Mouse (Mus musculus) granulocyte monocyte progenitor cell, adult 5-6 weeks (primary cell): Measurements from ENCODE around the gene Popdc2. TPM values are rescaled to one million over a fixed set of nuclear protein-coding genes. Genes with fewer than 3 reads are reported as not detected.
"Not testable (repeated sequence)": the region's sequence is repeated elsewhere in the genome, so short reads cannot be mapped to it uniquely, and the experiment has no call there.

Experiments used
- ATAC-seq: replicated peaks from 2 replicates; pipeline ENCODE4 v1.8.0; 2016; ENCODE audit warnings: mild to moderate bottlenecking, moderate TSS enrichment, inconsistent platforms; ENCODE audit not compliant: poor library complexity, severe bottlenecking
- total RNA-seq, 2 experiments: library from RNA; stranded (forward) in 1 of 2; stranded (reverse) in 1 of 2; fragments of 200-712, 200-1000 nt in 1 of 2; fragments of >200 nt in 1 of 2; fragmentation: Nextera tagmentation in 1 of 2; gene quantifications; 2 replicates each; pipeline ENCODE4 v1.2.3; 2014 to 2017

The Popdc2 gene
- total RNA-seq (2014; fragmentation: Nextera tagmentation) (not detected in 2 replicates), total RNA-seq (2017) (not detected in 2 replicates)

DNA sequence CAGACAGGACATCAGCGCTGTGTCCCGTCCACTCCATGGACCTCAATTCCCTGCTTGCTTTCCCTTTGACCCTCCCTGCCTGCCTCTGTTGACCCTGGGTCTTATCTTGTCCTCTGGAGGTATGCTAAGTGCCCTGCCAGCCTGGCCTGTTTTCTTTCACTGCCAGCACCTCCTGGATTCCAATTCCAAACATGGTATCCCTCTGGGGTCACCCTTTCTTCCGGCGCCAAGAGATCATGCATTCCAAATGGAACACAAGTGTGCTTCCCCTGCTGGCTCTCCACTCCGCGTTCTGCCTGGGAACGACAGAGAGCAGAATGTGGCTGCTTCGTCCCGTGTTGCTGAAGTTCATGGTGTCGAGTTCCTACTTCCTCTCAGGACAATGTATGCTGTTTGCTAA, at the start of gene Popdc2:
Gene Popdc2, plus strand, starts transcription at position 277 of the 400 bp plus-strand sequence.
- ATAC-seq, result no peak

GRCm38 (mm10) chr16:38318492-38318891, 43.5 kb upstream of the Popdc2 start:
- no peak for ATAC-seq

GRCm38 (mm10) chr16:38319087-38319486, 42.9 kb upstream of the Popdc2 start:
- no peak for ATAC-seq

- peak; percentile 91 for ATAC-seq
Measured at GRCm38 (mm10) chr16:38321452-38321935, 40.5 kb upstream of the Popdc2 start.

- no peak for ATAC-seq
Measured at GRCm38 (mm10) chr16:38324311-38324710, 37.7 kb upstream of the Popdc2 start.

GRCm38 (mm10) chr16:38326778-38327397, 35.1 kb upstream of the Popdc2 start:
- ATAC-seq, result no peak

GRCm38 (mm10) chr16:38329340-38329739, 32.7 kb upstream of the Popdc2 start:
- no peak for ATAC-seq

DNA sequence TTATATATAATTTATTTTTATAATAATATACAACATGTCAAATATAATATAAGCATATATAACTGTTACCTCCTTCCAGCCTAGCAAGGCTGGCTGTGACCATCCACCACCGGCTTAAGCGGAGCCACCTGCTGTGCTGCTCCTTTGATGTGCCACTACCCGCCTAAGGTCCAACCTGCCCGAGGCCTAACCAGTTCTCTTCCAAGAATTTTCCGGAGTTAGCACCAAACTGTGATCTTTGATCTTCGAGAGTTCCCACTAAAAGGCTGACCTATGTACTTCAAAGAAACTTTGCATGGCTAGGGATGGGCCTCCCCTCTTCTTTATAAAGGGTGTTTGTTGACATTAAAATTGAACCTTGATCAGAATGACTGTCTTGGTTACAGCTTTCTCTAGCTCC, 27.6 kb upstream of the Popdc2 start:
- no peak for ATAC-seq

DNA sequence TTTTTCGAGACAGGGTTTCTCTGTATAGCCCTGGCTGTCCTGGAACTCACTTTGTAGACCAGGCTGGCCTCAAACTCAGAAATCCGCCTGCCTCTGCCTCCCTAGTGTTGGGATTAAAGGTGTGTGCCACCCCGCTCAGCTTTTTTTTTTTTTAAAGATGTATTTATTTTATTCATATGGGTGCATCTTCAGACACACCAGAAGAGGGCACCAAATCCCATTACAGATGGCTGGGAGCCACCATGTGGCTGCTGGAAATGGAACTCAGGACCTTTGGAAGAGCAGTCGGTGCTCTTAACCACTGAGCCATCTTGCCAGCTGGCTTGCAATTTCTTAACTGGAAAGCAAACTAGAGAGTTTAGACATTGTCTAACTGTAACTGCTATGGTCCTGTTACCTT, 23.9 kb upstream of the Popdc2 start:
- not testable (repeated sequence) for ATAC-seq

GRCm38 (mm10) chr16:38341396-38342324, 20.3 kb upstream of the Popdc2 start, which contains the start of gene Maats1:
Maats1 (minus strand) TSS chr16:38342143.
- peak; percentile 95 for ATAC-seq

DNA sequence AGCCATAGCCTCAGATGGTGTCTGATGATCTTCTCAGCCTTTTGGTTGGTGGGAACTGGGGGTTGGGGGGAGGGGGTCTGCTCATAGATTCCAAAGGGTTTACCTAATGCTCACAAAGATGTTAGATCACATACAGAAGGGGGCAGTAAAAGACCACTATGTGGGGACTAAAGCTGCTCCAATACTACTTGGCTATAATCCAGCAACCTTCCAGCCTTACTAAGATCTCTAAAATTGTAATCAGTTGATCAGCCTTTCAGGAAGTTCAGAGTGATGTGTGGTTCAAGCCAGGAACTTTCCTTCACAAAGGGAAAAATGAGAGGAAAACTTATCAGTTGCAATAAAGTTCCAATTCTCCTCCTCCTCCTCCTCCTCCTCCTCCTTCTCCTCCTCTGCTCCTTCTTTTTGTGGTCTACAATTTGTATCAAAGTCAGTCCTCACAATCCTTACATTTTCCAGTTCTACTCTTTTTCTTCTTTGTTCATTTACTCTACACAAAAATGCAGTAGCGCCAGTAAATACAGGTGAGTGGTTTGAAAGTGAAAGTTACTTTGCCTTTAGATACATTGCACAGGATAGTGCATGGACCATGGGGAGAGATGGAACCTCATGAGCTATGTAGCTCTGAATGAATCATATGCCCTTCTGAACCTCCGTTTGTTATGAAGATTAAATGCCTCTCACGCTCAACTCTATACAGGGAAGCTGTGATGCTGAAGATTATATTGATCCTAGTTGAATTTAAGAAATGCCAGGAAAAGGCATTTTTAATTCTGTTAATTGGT, 16.9 kb upstream of the Popdc2 start:
- no peak; the same call in 1 of the 2 replicates for ATAC-seq

DNA sequence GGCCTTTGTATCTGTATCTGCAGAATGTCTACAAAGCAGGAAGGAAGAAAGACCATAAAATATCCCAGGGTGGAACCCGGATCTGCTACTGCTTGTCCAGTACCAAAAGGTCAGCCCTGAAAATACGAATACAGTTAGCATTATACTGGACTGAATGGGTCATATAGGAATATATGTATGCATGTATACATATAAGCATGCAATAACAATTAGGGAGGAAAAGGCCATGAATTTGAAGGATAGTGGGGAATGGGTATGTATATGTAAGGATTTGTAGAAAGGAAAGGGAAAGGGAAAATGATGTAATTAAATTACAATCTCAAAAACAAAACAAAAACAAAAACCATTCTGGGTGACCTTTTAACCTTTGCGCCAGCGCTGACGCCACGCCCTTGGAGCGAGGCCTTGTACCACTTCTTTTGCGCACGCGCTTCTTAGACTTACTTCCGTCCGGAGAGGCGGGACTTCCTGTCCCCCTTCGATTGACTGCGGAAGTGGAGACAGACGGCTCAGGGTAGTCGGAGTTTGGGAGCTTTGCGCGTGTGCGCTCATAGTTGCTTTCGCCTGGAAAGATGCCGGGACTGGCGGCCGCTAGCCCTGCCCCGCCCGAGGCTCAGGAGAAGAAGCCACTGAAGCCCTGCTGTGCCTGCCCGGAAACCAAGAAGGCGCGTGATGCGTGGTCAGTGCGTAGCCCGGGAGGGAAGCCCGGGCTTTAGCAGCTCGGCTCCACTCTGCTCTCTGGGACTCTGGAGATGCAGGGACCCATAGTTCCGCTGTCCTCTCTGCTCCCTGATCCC, 15.3 kb upstream of the Popdc2 start, which contains the start of the genes Cox17 and Gm21987:
Gene Cox17, plus strand, starts transcription at position 463 of the 797 bp plus-strand sequence.
Gene Gm21987, plus strand, starts transcription at position 512 of the 797 bp plus-strand sequence.
- ATAC-seq, result peak; percentile 96

- no peak for ATAC-seq
Measured at GRCm38 (mm10) chr16:38347588-38347987, 14.4 kb upstream of the Popdc2 start.

DNA sequence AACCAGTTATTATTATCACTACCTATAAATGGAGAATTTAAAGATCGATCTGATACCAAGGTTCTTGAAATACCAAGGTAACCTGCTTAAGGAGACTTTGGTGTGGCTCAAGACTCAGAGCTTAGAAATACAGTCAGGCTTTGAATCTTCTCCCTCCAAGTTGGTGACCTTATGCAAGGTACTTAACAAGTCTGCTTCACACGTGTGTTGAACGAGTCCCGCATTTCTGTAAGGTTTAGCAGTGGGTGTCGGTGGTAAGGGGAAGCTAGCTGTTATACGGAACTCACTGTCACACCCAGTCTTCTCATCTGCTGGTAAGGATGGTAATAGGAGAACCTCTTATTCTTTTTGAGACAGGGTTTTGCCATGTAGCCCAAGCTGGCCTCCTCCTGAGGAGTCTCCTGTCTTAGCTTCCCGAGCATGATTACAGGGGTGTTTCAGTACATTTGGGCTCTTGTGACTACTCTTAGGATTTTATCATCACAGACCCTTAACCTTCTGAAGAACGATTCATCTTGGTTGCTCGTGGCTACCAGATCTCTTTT, 13.7 kb upstream of the Popdc2 start:
- no peak for ATAC-seq

DNA sequence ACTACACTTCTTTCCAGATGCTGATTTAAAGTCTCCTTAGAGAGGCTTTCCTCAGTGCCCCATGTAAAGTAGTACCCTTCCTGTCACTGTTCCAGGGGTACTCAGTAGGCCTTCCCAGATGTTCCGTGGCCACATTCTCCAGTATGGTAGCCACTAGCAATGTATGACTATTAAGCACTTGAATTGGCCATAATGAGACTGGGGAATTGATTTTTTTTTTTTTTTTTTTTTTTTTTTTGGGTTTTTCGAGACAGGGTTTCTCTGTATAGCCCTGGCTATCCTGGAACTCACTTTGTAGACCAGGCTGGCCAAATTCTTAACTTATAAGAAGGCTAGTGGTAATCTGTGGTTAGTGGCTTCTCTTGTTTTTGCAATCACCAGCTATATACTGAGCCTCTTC, 12.1 kb upstream of the Popdc2 start:
- no peak for ATAC-seq

GRCm38 (mm10) chr16:38350361-38350855, 11.6 kb upstream of the Popdc2 start:
- no peak for ATAC-seq

DNA sequence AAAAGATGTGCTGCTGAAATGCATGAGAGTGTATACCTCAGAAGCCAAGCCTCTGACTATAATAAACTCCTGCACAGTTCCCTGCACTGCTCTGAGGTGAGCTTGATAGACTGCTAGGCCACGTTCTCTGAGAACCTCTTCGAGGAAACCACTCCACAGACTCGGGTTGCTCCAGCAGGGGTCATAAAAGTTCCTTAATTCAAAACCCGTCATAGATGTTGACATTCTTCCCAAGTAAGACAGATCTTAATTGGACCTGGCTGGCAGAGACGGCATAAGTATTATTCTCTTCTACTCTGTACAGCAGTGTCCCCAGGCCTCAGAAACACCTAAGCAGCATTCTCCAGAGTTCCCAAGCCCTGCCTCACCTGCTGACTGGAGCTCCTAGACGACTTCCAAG, 11.1 kb upstream of the Popdc2 start:
- ATAC-seq, result no peak

- no peak for ATAC-seq
Measured at GRCm38 (mm10) chr16:38352031-38352430, 10.0 kb upstream of the Popdc2 start.

DNA sequence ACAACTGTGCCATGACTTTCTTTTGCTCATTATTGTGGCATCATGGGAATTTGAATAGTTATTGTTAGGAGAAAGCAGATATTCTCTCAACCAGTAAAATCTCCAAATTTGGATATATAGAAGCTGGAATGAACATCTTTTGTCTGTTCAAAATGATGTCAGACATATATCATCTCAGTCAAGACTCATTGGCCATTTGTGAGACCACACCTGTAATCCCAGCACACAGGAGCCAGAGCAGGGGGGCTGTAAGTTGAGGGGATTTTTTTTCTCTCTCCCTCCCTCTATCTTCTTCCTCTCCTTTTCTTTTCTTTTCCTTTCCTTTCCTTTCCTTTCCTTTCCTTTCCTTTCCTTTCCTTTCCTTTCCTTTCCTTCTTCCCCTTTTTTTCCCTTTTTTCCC, 9.2 kb upstream of the Popdc2 start:
- no peak for ATAC-seq
